Mouse (Mus musculus): Measurements from ENCODE around the gene Rps2. TPM values are rescaled to one million over a fixed set of nuclear protein-coding genes. Genes with fewer than 3 reads are reported as not detected.

The Rps2 gene
- polyA plus RNA-seq, 1 experiment from 2014 or later, result 1,258 TPM

- no peaks in the 10 kb centered on the region for H3K36me3 ChIP-seq
- no peak overlapping the region for H3K4me3 ChIP-seq
- peaks cover 22% of the 10 kb centered on the region for H3K4me1 ChIP-seq
- H3K9me3 ChIP-seq, result no peaks in the 10 kb centered on the region
- 41% methylated on average over 3 of the region's 3 CpGs for WGBS
- no peak overlapping the region for H3K27ac ChIP-seq
- DNase-seq (ENCODE audit: low spot score), result no peak
- peaks cover 13% of the 10 kb centered on the region; the same call in 1 of the 2 replicates for H3K27me3 ChIP-seq (ENCODE audit: insufficient read depth, poor library complexity, severe bottlenecking)
Observed at GRCm38 (mm10) chr17:24769146-24769545, 51.2 kb downstream of the Rps2 start.

Other genes with a start within 250 kb of the Rps2 start
- 27.1 and 30.3 TPM in 2 replicates for gene E4f1, start 247.8 kb upstream of the Rps2 start, polyA plus RNA-seq (2016; fragmentation: Nextera tagmentation; extraction: Ambion mirVana)
- gene Pgp, start 247.7 kb upstream of the Rps2 start, polyA plus RNA-seq (2016; fragmentation: Nextera tagmentation; extraction: Ambion mirVana), result 86.3 and 91.2 TPM in 2 replicates
- 0.48 and 0.69 TPM in 2 replicates for gene Bricd5, start 244.2 kb upstream of the Rps2 start, polyA plus RNA-seq (2016; fragmentation: Nextera tagmentation; extraction: Ambion mirVana)
- gene Mlst8, start 239.0 kb upstream of the Rps2 start, polyA plus RNA-seq (2016; fragmentation: Nextera tagmentation; extraction: Ambion mirVana), result 22.3 and 22.7 TPM in 2 replicates
- gene Caskin1, start 229.5 kb upstream of the Rps2 start, polyA plus RNA-seq (2016; fragmentation: Nextera tagmentation; extraction: Ambion mirVana), result 0.71 and 1.4 TPM in 2 replicates
- gene Traf7, start 190.2 kb upstream of the Rps2 start, polyA plus RNA-seq (2016; fragmentation: Nextera tagmentation; extraction: Ambion mirVana), result 93.5 and 95.9 TPM in 2 replicates
- 1.3 and 2.3 TPM in 2 replicates for gene Rab26, start 183.9 kb upstream of the Rps2 start, polyA plus RNA-seq (2016; fragmentation: Nextera tagmentation; extraction: Ambion mirVana)
- gene Pkd1, start 168.3 kb upstream of the Rps2 start, polyA plus RNA-seq (2016; fragmentation: Nextera tagmentation; extraction: Ambion mirVana), result 12.3 and 13.9 TPM in 2 replicates
- gene Tsc2, start 85.5 kb upstream of the Rps2 start, polyA plus RNA-seq (2016; fragmentation: Nextera tagmentation; extraction: Ambion mirVana), result 56.9 and 66.4 TPM in 2 replicates
- 15.0 and 19.8 TPM in 2 replicates for gene Nthl1, start 85.4 kb upstream of the Rps2 start, polyA plus RNA-seq (2016; fragmentation: Nextera tagmentation; extraction: Ambion mirVana)
- 51.5 and 51.9 TPM in 2 replicates for gene Slc9a3r2, start 67.8 kb upstream of the Rps2 start, polyA plus RNA-seq (2016; fragmentation: Nextera tagmentation; extraction: Ambion mirVana)
- gene Npw, start 59.7 kb upstream of the Rps2 start, polyA plus RNA-seq (2016; fragmentation: Nextera tagmentation; extraction: Ambion mirVana), result 0.28 TPM in 1 of 2 replicates, not detected in the other
- 22.3 and 26.2 TPM in 2 replicates for gene Zfp598, start 48.4 kb upstream of the Rps2 start, polyA plus RNA-seq (2016; fragmentation: Nextera tagmentation; extraction: Ambion mirVana)
- gene Syngr3, start 28.2 kb upstream of the Rps2 start, polyA plus RNA-seq (2016; fragmentation: Nextera tagmentation; extraction: Ambion mirVana), result 0.54 and 1.5 TPM in 2 replicates
- gene Gfer, start 22.0 kb upstream of the Rps2 start, polyA plus RNA-seq (2016; fragmentation: Nextera tagmentation; extraction: Ambion mirVana), result 38.3 and 49.4 TPM in 2 replicates
- gene Noxo1, start 21.9 kb upstream of the Rps2 start, polyA plus RNA-seq (2016; fragmentation: Nextera tagmentation; extraction: Ambion mirVana), result 0.78 and 0.79 TPM in 2 replicates
- 79.1 and 100 TPM in 2 replicates for gene Tbl3, start 10.5 kb upstream of the Rps2 start, polyA plus RNA-seq (2016; fragmentation: Nextera tagmentation; extraction: Ambion mirVana)
- 0.20 and 0.33 TPM in 2 replicates for gene Rnf151, start 53 bp upstream of the Rps2 start, polyA plus RNA-seq (2016; fragmentation: Nextera tagmentation; extraction: Ambion mirVana)
- 342 and 383 TPM in 2 replicates for gene Ndufb10, start 6.4 kb downstream of the Rps2 start, polyA plus RNA-seq (2016; fragmentation: Nextera tagmentation; extraction: Ambion mirVana)
- 0.39 and 1.3 TPM in 2 replicates for gene Rpl3l, start 9.7 kb downstream of the Rps2 start, polyA plus RNA-seq (2016; fragmentation: Nextera tagmentation; extraction: Ambion mirVana)
- 17.8 and 19.7 TPM in 2 replicates for gene Msrb1, start 18.5 kb downstream of the Rps2 start, polyA plus RNA-seq (2016; fragmentation: Nextera tagmentation; extraction: Ambion mirVana)
- 0.51 and 0.80 TPM in 2 replicates for gene Hs3st6, start 34.9 kb downstream of the Rps2 start, polyA plus RNA-seq (2016; fragmentation: Nextera tagmentation; extraction: Ambion mirVana)
- not detected in 2 replicates for gene Meiob, start 86.2 kb downstream of the Rps2 start, polyA plus RNA-seq (2016; fragmentation: Nextera tagmentation; extraction: Ambion mirVana)
- 38.9 and 49.0 TPM in 2 replicates for gene Hagh, start 122.0 kb downstream of the Rps2 start, polyA plus RNA-seq (2016; fragmentation: Nextera tagmentation; extraction: Ambion mirVana)
- 31.4 and 37.8 TPM in 2 replicates for gene Fahd1, start 132.2 kb downstream of the Rps2 start, polyA plus RNA-seq (2016; fragmentation: Nextera tagmentation; extraction: Ambion mirVana)
- gene Igfals, start 147.9 kb downstream of the Rps2 start, polyA plus RNA-seq (2016; fragmentation: Nextera tagmentation; extraction: Ambion mirVana), result 0.21 and 0.85 TPM in 2 replicates
- 59.1 and 71.0 TPM in 2 replicates for gene Nubp2, start 168.2 kb downstream of the Rps2 start, polyA plus RNA-seq (2016; fragmentation: Nextera tagmentation; extraction: Ambion mirVana)
- gene Spsb3, start 168.5 kb downstream of the Rps2 start, polyA plus RNA-seq (2016; fragmentation: Nextera tagmentation; extraction: Ambion mirVana), result 31.1 and 36.1 TPM in 2 replicates
- gene Eme2, start 177.0 kb downstream of the Rps2 start, polyA plus RNA-seq (2016; fragmentation: Nextera tagmentation; extraction: Ambion mirVana), result 25.6 and 28.0 TPM in 2 replicates
- 109 and 117 TPM in 2 replicates for gene Mrps34, start 177.0 kb downstream of the Rps2 start, polyA plus RNA-seq (2016; fragmentation: Nextera tagmentation; extraction: Ambion mirVana)
- 30.5 and 41.4 TPM in 2 replicates for gene Nme3, start 178.4 kb downstream of the Rps2 start, polyA plus RNA-seq (2016; fragmentation: Nextera tagmentation; extraction: Ambion mirVana)
- gene Mapk8ip3, start 218.9 kb downstream of the Rps2 start, polyA plus RNA-seq (2016; fragmentation: Nextera tagmentation; extraction: Ambion mirVana), result 36.3 and 42.6 TPM in 2 replicates
- gene Jpt2, start 242.6 kb downstream of the Rps2 start, polyA plus RNA-seq (2016; fragmentation: Nextera tagmentation; extraction: Ambion mirVana), result 212 and 255 TPM in 2 replicates